Mouse (Mus musculus) heart, postnatal 10 days (tissue): ENCODE data around the gene Msmb. TPM values are rescaled to one million over a fixed set of nuclear protein-coding genes. Genes with fewer than 3 reads are reported as not detected.
"Not testable (repeated sequence)": the region's sequence is repeated elsewhere in the genome, so short reads cannot be mapped to it uniquely, and the experiment has no call there.

Experiments used
- DNase-seq, 2 experiments: peaks; one replicate each; pipeline ENCODE4 v3.0.0; 2021
- intact Hi-C: fragments of 180-260 bp; cut with DNase I; formaldehyde crosslinking; loops from one replicate; pipeline ENCODE4 v1.15.1; 2025
- total RNA-seq, 2 experiments: library from RNA; stranded (reverse); gene quantifications; 2 replicates each; pipeline ENCODE4 v1.2.3; 2021

The Msmb gene
- not detected for total RNA-seq

GRCm38 (mm10) chr14:32141723-32142122 lies at the start of gene Msmb:
Msmb (plus strand) TSS chr14:32142023.
- DNase-seq: no peak
- intact Hi-C loops: no loop called here

GRCm38 (mm10) chr14:32093018-32093417 lies 48.8 kb upstream of the Msmb start:
- intact Hi-C loops: no loop called here
- no peak for DNase-seq

- intact Hi-C loops: no loop called here
- DNase-seq: peak; percentile 71 to 74
Measured at GRCm38 (mm10) chr14:32093500-32094117, 48.2 kb upstream of the Msmb start.

GRCm38 (mm10) chr14:32095646-32096045 lies 46.2 kb upstream of the Msmb start:
- DNase-seq: no peak
- intact Hi-C loops: no loop called here

- DNase-seq: no peak
- intact Hi-C loops: no loop called here
Measured at GRCm38 (mm10) chr14:32096740-32097139, 45.1 kb upstream of the Msmb start.

GRCm38 (mm10) chr14:32097691-32098090 lies 44.1 kb upstream of the Msmb start:
- intact Hi-C loops: no loop called here
- DNase-seq: no peak

GRCm38 (mm10) chr14:32098951-32099350 lies 42.9 kb upstream of the Msmb start:
- intact Hi-C loops: no loop called here
- DNase-seq: peak in 1 of 2 experiments; percentile 32

- DNase-seq: no peak
- intact Hi-C loops: no loop called here
Measured at GRCm38 (mm10) chr14:32103556-32103955, 38.3 kb upstream of the Msmb start.

- intact Hi-C loops: no loop called here
- DNase-seq: no peak
Measured at GRCm38 (mm10) chr14:32105663-32106062, 36.2 kb upstream of the Msmb start.

- DNase-seq: no peak
- intact Hi-C loops: no loop called here
Measured at GRCm38 (mm10) chr14:32106911-32107310, 34.9 kb upstream of the Msmb start.

GRCm38 (mm10) chr14:32112124-32112523 lies 29.7 kb upstream of the Msmb start:
- DNase-seq, intact Hi-C loops: not testable (repeated sequence)

- intact Hi-C loops: no loop called here
- no peak for DNase-seq
Measured at GRCm38 (mm10) chr14:32120940-32121919, 20.6 kb upstream of the Msmb start.

GRCm38 (mm10) chr14:32121920-32122315 lies 19.9 kb upstream of the Msmb start:
- DNase-seq: peak; percentile 39 to 54
- intact Hi-C loops: loop anchor here (2.0 kb wide), 1 partner anchor 71 kb away; no protein-coding TSS in a partner anchor

GRCm38 (mm10) chr14:32124261-32124660 lies 17.6 kb upstream of the Msmb start:
- DNase-seq: no peak

GRCm38 (mm10) chr14:32125256-32125655 lies 16.6 kb upstream of the Msmb start:
- intact Hi-C loops, DNase-seq: not testable (repeated sequence)

More at GRCm38 (mm10) chr14:32124261-32124660, 17.6 kb upstream of the Msmb start:
- intact Hi-C loops: no loop called here

- DNase-seq: no peak
- intact Hi-C loops: no loop called here
Measured at GRCm38 (mm10) chr14:32128409-32128808, 13.4 kb upstream of the Msmb start.

GRCm38 (mm10) chr14:32131836-32132235 lies 10.0 kb upstream of the Msmb start:
- intact Hi-C loops: no loop called here
- no peak for DNase-seq

GRCm38 (mm10) chr14:32134293-32134692 lies 7.5 kb upstream of the Msmb start:
- DNase-seq: peak; percentile 15 to 24
- intact Hi-C loops: no loop called here

GRCm38 (mm10) chr14:32136467-32136866 lies 5.4 kb upstream of the Msmb start:
- DNase-seq, intact Hi-C loops: not testable (repeated sequence)

- intact Hi-C loops: no loop called here
- DNase-seq: no peak
Measured at GRCm38 (mm10) chr14:32140359-32140965, 1.4 kb upstream of the Msmb start.

- intact Hi-C loops: no loop called here
- no peak for DNase-seq
Measured at GRCm38 (mm10) chr14:32144734-32145133, 2.9 kb downstream of the Msmb start.
